ENCODE assay signal across 8 mouse cellular contexts in the genomic region with DNA sequence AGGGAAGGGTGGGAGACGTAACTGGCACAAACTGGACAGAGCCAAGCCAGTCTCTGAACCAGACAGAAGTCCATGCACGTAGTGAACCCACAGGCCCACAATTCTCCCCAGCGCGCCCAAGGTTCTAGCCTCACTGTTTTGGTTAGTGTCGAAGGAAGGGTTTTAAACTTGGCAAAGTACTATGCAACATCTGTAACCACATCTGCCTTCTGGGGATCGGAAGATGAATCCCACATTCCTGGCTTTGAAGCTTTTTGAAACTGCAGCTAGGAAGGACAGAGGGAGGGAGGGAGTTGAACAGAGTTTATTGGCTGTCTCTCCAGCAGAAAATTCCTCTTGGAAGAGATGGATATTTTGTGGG. TPM values are rescaled to one million over a fixed set of nuclear protein-coding genes. Genes with fewer than 3 reads are reported as not detected.
DNase-seq lines count a peak whose midpoint lies in the region; ATAC-seq lines count a peak whose summit lies in the region.

No protein-coding gene starts in this region.

- intact Hi-C loops in heart, postnatal 14 days (cut with DNase I): loop anchor here (2.0 to 5.0 kb wide), 3 partner anchors 29 to 101 kb away; no protein-coding TSS in a partner anchor

- WGBS in liver, embryonic 13.5 days (ENCODE audit: insufficient replicate concordance): 33% methylated on average over 6 of the region's 6 CpGs

- peak overlapping the region; percentile 78 for H3K27ac ChIP-seq in liver, embryonic 13.5 days

- H3K27me3 ChIP-seq in liver, embryonic 13.5 days: peaks cover 44% of the 10 kb centered on the region

- no peak for ATAC-seq in liver, embryonic 13.5 days (ENCODE audit: low read depth)

- peak overlapping the region; percentile 68 for H3K9ac ChIP-seq in liver, embryonic 13.5 days

- peak overlapping the region; percentile 66 for H3K4me3 ChIP-seq in liver, embryonic 13.5 days (replicated peaks)

- H3K4me2 ChIP-seq in liver, embryonic 13.5 days: peak overlapping the region; percentile 70

- no peaks in the 10 kb centered on the region for H3K36me3 ChIP-seq in liver, embryonic 13.5 days

- peaks cover 17% of the 10 kb centered on the region for H3K4me1 ChIP-seq in liver, embryonic 13.5 days (replicated peaks)

- no peaks in the 10 kb centered on the region for H3K9me3 ChIP-seq in liver, embryonic 13.5 days (replicated peaks)

- peak; percentile 49 to 83 for DNase-seq in adrenal gland, adult (ENCODE audit: inconsistent age in 2 of 2, low spot score in 1 of 2)
- DNase-seq in adrenal gland, postnatal 4 days (ENCODE audit: low spot score in 2 of 2): no peak
- peak; percentile 29 for DNase-seq in retina, postnatal 1 day
- no peak for DNase-seq in retina, embryonic 14.5 days (ENCODE audit: low spot score)
- DNase-seq in heart, postnatal 14 days: peak; percentile 13 to 18
- no peak for DNase-seq in liver, embryonic 13.5 days
- peak; percentile 7 for DNase-seq in testis, postnatal 14 days (ENCODE audit: low spot score)
- DNase-seq in thymus, postnatal 25 days: no peak

RNA-seq across cellular contexts. Expression of gene Acvr1, which starts 0.9 kb away (rescaled TPM):
- 10 to 100 TPM; 57.6 to 63.7 TPM for total RNA-seq in adrenal gland, postnatal 4 days (2021)
- total RNA-seq in heart, postnatal 14 days (2021): 10 to 100 TPM; 18.5 to 22.0 TPM
- polyA plus RNA-seq in liver, embryonic 13.5 days (2015; fragmentation: Nextera tagmentation; extraction: Ambion mirVana): 2.7 and 2.8 TPM in 2 replicates

RNA-seq across cellular contexts. Expression of gene Upp2, which starts 1.1 kb away (rescaled TPM):
- total RNA-seq in adrenal gland, postnatal 4 days (2021): 10 to 100 TPM in 1 of 2 experiments, 1 to 10 TPM in 1; 8.8 to 11.8 TPM
- 1 to 10 TPM; 2.4 to 2.9 TPM for total RNA-seq in heart, postnatal 14 days (2021)
- polyA plus RNA-seq in liver, embryonic 13.5 days (2015; fragmentation: Nextera tagmentation; extraction: Ambion mirVana): 1.4 and 1.6 TPM in 2 replicates

Comparison
In these comparisons a context has a peak if more than half of its experiments do, and no peak if none do; other contexts are left out.
1. DNase-seq: peak in adrenal gland, adult (2 of 2), retina, postnatal 1 day (single experiment), heart, postnatal 14 days (2 of 2) and testis, postnatal 14 days (single experiment); none in adrenal gland, postnatal 4 days (0 of 2), retina, embryonic 14.5 days (single experiment), liver, embryonic 13.5 days (single experiment) and thymus, postnatal 25 days (single experiment).